Mouse (Mus musculus): Measurements from ENCODE around the gene Tnfsf8. TPM values are rescaled to one million over a fixed set of nuclear protein-coding genes. Genes with fewer than 3 reads are reported as not detected.

Gene Tnfsf8
- total RNA-seq, 2 experiments from 2014 or later, result 0.58 to 1.3 TPM

- ATAC-seq (replicated peaks; ENCODE audit: poor library complexity), result no peak
These were observed 17.2 kb downstream of the Tnfsf8 start for GRCm38 (mm10) chr4:63843924-63844323.

GRCm38 (mm10) chr4:63842278-63842677 is 18.9 kb downstream of the Tnfsf8 start:
- no peak for ATAC-seq (replicated peaks; ENCODE audit: poor library complexity)

- peak; percentile 100 for ATAC-seq (replicated peaks; ENCODE audit: poor library complexity)
These were observed 20.7 kb downstream of the Tnfsf8 start for GRCm38 (mm10) chr4:63840457-63840856.

- peak; percentile 98 for ATAC-seq (replicated peaks; ENCODE audit: poor library complexity)
These were observed 38.0 kb downstream of the Tnfsf8 start for GRCm38 (mm10) chr4:63823136-63823535.

GRCm38 (mm10) chr4:63817505-63817904 is 43.6 kb downstream of the Tnfsf8 start:
- peak; percentile 73 for ATAC-seq (replicated peaks; ENCODE audit: poor library complexity)

- peak; percentile 96 for ATAC-seq (replicated peaks; ENCODE audit: poor library complexity)
These were observed 45.5 kb downstream of the Tnfsf8 start for GRCm38 (mm10) chr4:63815668-63816067.

- ATAC-seq (replicated peaks; ENCODE audit: poor library complexity), result peak; percentile 42
These were observed 63.1 kb downstream of the Tnfsf8 start for GRCm38 (mm10) chr4:63798083-63798482.

GRCm38 (mm10) chr4:63796527-63796926 is 64.6 kb downstream of the Tnfsf8 start:
- ATAC-seq (replicated peaks; ENCODE audit: poor library complexity), result 0 out of 2 replicates have a peak, but pooled peaks have one; percentile 17

- ATAC-seq (replicated peaks; ENCODE audit: poor library complexity), result peak; percentile 31; the same call in 1 of the 2 replicates
These were observed 68.8 kb downstream of the Tnfsf8 start for GRCm38 (mm10) chr4:63792328-63792727.

GRCm38 (mm10) chr4:63785466-63785865 is 75.7 kb downstream of the Tnfsf8 start:
- ATAC-seq (replicated peaks; ENCODE audit: poor library complexity), result no peak

- no peak for ATAC-seq (replicated peaks; ENCODE audit: poor library complexity)
These were observed 77.3 kb downstream of the Tnfsf8 start for GRCm38 (mm10) chr4:63783826-63784225.

GRCm38 (mm10) chr4:63782970-63783613 is 78.1 kb downstream of the Tnfsf8 start:
- ATAC-seq (replicated peaks; ENCODE audit: poor library complexity), result peak; percentile 48

Other genes starting within 250 kb of the Tnfsf8 start
- not detected in 2 replicates for gene Tex48, start 238.9 kb downstream of the Tnfsf8 start, total RNA-seq (2015)
- not detected in 2 replicates for gene Tex48, start 238.9 kb downstream of the Tnfsf8 start, total RNA-seq (2017)
- not detected in 2 replicates for gene Gm11214, start 198.0 kb downstream of the Tnfsf8 start, total RNA-seq (2015)
- gene Gm11214, start 198.0 kb downstream of the Tnfsf8 start, total RNA-seq (2017), result not detected in 2 replicates
- 0.32 TPM in 1 of 2 replicates, not detected in the other for gene Tnfsf15, start 116.2 kb downstream of the Tnfsf8 start, total RNA-seq (2015)
- 0.21 and 0.78 TPM in 2 replicates for gene Tnfsf15, start 116.2 kb downstream of the Tnfsf8 start, total RNA-seq (2017)
- 0.02 TPM in 1 of 2 replicates, not detected in the other for gene Tnc, start 185.7 kb upstream of the Tnfsf8 start, total RNA-seq (2015)
- gene Tnc, start 185.7 kb upstream of the Tnfsf8 start, total RNA-seq (2017), result 0.08 TPM in 1 of 2 replicates, not detected in the other